Mouse (Mus musculus) stomach, postnatal 0 days (tissue): Measurements from ENCODE around the gene Gpank1.
"Not testable (repeated sequence)": the region's sequence is repeated elsewhere in the genome, so short reads cannot be mapped to it uniquely, and the experiment has no call there.

Source experiments
- CTCF ChIP-seq: IDR thresholded peaks from 2 replicates; pipeline ENCODE4 v1.5.1; 2016; ENCODE audit warnings: antibody characterized with exemption, low read depth, mild to moderate bottlenecking, moderate library complexity
- EP300 ChIP-seq: optimal IDR thresholded peaks from 2 replicates; pipeline ENCODE3; 2016; ENCODE audit warnings: antibody characterized with exemption

GRCm38 (mm10) chr17:35123287-35123686 lies 2.0 kb downstream of the Gpank1 start:
- TF ChIP-seq CTCF, EP300: not testable (repeated sequence)
